In genomic region chr9:111746151-111746550, GRCm38 (mm10) we compare ENCODE assay signal across 6 mouse cellular contexts. TPM values are rescaled to one million over a fixed set of nuclear protein-coding genes. Genes with fewer than 3 reads are reported as not detected.
"Had no signal": no experiment of that assay in that cellular context is flagged by ENCODE, and none has a peak within 500 bp of the region (broad histone marks: within the 10 kb centered on the region; RNA-seq: fewer than 3 reads in every experiment).

No protein-coding gene starts in this region.

- DNase-seq: kidney, postnatal 10 days; lung, adult 18-20 months; midbrain, embryonic 14.5 days; thymus, adult 2 months; thymus, postnatal 25 days had no signal

RNA-seq across cellular contexts. Expression of gene Stac, which starts 56.0 kb away (rescaled TPM):
- total RNA-seq: monocyte, adult 5-6 weeks had no signal
